Mouse (Mus musculus): ENCODE data around the gene Foxm1.

Gene Foxm1

GRCm38 (mm10) chr6:128362381-128363006, at the start of gene Foxm1, which contains the start of gene Rhno1:
TSS of gene Foxm1 (plus strand) at chr6:128362967.
TSS of gene Rhno1 (minus strand) at chr6:128362911.
- DNase-seq (ENCODE audit: low read depth, low spot score) = peak; percentile 68

DNA sequence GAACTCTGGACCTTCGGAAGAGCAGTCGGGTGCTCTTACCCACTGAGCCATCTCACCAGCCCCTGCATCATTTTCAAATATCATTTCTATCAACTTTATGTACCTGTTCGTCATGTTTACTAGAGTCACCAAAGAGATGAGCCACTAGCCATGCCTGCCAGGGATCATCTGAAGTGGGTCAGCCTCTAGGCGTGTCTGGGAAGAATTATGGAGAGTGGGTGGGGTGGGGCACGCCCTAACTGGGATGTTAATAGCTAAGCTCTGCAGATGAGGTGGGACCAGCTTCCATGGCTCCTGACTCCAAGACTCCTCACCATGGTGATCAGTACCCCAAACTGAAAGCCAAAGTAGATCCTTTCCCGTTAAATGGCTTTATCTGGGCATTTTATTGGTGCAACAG, 48.0 kb upstream of the Foxm1 start:
- DNase-seq (ENCODE audit: low read depth, low spot score) = no peak

DNA sequence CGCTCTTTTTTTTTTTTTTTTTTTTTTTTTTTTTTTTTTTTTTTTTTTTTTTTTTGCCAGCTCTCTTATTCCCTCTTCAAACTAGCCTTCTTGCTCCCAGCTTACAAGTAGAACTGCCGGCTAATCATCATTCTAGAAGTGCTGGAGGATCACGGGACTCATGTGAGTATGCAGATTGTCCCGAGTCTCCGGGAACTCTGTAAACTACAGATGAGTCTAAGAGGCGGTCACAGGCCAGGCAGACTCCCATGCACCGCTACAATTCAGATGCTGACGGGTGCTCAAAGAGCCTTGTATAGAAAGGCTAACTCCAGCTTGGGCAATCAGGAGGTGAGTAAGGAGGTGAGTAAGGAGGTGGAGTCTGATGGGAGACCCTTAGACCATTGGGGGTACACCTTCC, 47.2 kb upstream of the Foxm1 start:
- no peak for DNase-seq (ENCODE audit: low read depth, low spot score)

DNA sequence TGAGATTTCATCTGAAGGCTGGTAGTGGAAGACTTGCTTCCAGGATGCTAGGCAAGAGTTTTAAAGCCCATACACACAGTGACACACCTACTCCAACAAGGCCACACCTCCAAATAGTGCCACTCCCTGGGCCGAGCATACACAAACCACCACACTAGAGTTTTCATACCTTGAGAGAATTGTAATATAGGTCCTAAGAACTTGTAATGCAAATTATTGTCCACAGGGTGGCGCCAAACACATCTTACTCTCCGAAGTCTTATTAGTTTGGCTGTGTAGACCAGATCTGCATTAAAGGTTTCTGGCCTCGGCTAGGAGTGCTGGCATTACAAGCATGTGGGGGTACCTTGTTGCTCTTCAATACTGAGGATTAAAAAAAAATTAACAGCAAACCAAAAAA, 44.5 kb upstream of the Foxm1 start:
- peak; percentile 72 for DNase-seq (ENCODE audit: low read depth, low spot score)

DNA sequence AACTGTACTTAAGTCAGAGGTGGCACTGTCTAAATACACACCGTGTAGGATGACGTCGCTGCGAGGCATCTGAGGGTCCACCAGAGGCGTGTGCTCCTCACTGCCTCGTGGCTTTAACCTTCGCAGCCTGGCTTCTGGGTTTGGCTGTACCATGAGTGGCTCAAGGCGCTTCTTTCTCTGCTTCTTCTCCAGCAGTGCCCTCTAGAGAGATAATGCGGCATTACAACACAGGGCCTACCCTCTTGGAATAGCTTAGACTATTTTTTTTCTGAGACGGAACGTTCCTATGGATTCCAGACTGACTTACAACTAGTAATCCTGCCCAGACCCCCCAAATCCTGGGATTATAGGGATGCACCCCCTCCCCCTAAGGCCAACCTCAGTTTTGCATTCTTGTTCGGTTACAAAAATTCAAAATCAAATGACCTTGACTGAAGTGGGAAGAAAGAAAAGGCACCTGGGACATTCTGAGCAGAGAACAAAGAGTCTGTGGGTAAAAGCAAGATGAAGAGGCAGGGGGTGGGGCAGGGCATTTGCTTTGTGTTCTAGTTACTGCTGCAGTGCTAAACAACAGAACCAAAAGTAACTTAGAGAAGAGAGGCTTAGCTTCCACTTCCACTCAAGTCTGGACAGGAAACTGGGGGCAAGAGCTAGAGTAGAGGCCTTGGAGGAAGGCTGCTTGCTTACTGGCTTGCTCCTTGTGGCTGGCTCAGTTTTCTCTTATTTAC, 28.2 kb upstream of the Foxm1 start:
- DNase-seq (ENCODE audit: low read depth, low spot score) = peak; percentile 87

GRCm38 (mm10) chr6:128337467-128337866, 25.3 kb upstream of the Foxm1 start:
- no peak for DNase-seq (ENCODE audit: low read depth, low spot score)

DNA sequence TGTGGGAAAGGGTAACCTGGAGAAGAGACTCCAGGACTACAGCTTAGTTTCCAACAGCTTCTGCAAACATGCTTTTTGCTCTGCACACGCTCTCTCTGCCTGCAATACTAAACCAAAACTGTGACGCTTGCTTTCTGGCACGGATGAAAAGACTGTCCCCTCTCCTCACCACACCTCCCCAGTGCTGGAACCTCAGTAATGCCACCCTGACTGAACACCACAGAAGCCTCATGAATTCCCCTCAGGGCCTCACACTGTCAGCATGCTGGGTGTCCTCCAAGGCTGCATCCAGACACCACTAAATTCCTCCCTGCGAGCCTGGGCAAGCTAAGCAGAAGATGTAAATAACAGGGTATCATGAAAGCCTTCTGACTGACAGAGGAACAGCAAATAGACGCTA, 23.9 kb upstream of the Foxm1 start:
- DNase-seq (ENCODE audit: low read depth, low spot score) = no peak

GRCm38 (mm10) chr6:128341956-128342723, 20.6 kb upstream of the Foxm1 start:
- no peak for DNase-seq (ENCODE audit: low read depth, low spot score)

DNA sequence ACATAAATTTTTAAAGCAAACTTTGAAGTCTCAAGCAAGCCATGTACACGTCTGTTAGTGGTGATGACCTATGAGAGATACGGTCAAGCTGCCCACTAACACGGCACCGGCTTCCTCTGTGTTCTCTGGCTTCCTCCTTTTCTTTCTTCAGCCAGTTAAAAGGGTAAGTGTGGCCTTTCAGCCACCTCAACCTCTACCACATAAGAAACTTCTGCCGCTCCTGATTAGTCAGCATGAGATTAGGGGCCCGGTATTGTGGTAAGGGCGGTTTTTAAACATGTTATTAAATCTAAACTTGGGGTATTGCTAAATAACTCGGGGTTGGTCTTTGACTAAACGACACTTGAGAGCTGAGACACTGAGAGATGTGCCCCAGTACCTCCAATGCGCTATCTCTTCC, 17.1 kb upstream of the Foxm1 start:
- DNase-seq (ENCODE audit: low read depth, low spot score) = no peak

DNA sequence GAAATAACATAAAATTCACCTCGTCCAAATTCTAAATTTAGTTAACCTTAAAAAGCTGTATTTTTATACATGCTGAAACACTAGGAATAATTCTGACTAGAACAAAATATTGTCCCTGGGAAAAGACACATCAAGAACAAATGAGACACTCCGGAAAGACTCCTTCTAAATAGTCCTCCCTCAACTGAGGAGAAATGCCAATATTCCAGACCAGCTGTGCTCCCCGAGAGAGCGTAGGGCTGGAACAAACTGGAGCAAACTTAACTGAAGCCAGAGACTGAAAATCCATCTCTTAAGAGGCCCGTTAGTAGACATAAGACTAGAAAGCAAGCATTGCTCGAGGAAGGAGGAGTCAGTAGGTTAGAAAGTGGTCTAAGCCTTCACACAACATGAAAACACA, 16.0 kb upstream of the Foxm1 start:
- no peak for DNase-seq (ENCODE audit: low read depth, low spot score)

DNA sequence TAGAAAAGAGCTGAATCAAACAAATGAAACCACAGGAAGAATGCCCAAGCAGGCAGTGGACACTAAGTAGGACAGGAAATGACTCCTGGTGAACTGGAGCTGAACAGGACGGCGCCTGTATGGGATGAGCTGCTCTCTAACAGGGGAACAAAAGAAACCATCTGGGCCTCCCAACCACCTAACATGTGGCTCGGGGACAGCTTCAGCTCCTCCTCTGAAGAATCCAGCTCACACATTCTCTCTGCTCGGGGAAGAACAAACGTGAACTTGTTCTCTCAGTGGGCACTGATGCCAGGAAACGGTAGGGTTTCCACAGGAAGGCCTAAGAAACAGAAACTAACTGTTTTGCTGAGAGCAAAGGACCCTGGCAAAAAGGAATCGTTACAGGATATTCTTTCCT, 13.1 kb upstream of the Foxm1 start:
- no peak for DNase-seq (ENCODE audit: low read depth, low spot score)

DNA sequence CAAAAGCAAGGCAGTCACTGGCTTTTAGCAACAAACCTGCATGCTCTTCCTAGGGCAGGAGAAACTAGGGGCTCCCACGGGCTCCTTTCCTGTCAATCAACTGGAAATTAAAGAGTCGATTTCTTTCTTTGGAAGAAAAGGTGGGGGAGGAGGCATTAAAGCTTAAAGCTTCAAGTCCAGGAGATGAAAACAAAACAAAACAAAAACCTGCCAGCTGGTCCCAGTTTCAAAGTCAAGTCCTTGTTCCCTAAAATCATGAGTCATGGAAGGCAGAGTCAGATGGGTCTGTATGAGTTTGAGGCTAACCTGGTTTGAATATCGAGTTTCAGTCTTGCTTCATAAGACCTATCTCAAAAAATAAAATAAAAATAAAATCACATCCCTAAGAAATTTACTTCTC, 8.6 kb upstream of the Foxm1 start:
- DNase-seq (ENCODE audit: low read depth, low spot score) = no peak

DNA sequence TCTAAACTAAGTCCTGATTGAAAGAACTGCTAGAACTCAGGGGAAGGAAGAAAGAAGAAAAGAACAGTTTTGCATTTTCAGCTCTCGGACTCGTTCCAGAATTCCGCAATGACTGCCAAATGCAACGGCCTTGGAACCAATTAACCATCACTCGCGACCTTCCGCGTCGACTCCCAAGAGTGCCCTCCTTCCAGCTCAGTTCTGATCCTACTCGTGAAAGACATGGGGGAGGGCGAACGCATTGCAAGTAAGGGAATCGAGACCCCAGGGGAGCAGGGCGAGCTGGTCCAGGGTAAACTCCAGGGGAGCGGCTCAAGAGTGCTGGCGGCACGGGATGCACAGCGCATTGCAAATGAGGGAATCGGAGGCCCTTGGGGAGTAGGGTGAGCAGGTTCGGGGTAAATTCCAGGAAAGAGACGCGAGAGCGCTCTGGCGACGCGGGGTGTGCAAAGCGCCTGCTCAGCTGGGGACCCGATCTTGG, 7.5 kb upstream of the Foxm1 start:
- DNase-seq (ENCODE audit: low read depth, low spot score) = no peak

- peak; percentile 94 for DNase-seq (ENCODE audit: low read depth, low spot score)
Observed at GRCm38 (mm10) chr6:128355726-128356416, 6.9 kb upstream of the Foxm1 start, which contains the start of gene Tulp3. TSS of gene Tulp3 (minus strand) at chr6:128355851.

GRCm38 (mm10) chr6:128358999-128359398, 3.8 kb upstream of the Foxm1 start:
- DNase-seq (ENCODE audit: low read depth, low spot score) = no peak

DNA sequence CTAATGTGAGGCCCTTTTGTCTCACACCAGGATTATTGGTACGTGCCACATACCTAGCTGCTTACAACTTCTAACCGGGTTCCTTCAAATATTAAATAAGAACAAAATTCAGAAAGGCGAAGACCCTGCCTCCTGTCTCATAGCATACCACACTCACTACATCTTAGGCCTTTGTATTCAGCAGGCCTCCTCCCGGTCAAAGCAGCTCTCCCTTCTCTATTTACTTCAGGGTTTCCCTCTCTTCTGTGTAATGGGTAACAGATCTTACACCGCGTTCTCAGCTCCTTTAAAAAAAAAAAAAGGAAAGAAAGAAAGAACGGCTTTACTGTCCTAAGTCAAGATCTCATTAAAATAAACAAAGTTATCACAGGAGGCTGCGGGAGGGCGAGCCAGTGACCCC, 866 bp upstream of the Foxm1 start:
- DNase-seq (ENCODE audit: low read depth, low spot score) = no peak

- DNase-seq (ENCODE audit: low read depth, low spot score) = no peak
Observed at GRCm38 (mm10) chr6:128363007-128363825, 449 bp downstream of the Foxm1 start.

DNA sequence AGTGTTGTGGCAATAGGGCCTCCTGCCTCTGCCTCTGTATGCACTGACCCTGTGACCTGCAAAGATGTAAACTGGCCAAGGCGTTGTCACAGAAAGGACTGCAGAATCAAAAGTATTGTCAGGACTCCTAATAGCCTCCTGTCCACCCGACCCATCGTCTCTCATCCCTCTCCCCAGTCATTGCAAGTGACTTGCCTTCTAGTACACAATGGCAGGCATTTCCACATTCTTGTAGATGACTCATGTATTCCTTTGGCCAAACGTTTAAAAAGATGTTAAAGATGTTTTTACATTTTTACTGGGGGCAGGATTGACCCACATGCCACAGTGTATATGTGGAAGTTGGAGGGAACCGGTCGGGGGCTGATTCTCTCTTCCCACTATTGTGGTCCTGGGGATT, 2.0 kb downstream of the Foxm1 start:
- no peak for DNase-seq (ENCODE audit: low read depth, low spot score)

- no peak for DNase-seq (ENCODE audit: low read depth, low spot score)
Observed at GRCm38 (mm10) chr6:128366466-128366865, 3.7 kb downstream of the Foxm1 start.

- DNase-seq (ENCODE audit: low read depth, low spot score) = no peak
Observed at GRCm38 (mm10) chr6:128370040-128370439, 7.3 kb downstream of the Foxm1 start.

DNA sequence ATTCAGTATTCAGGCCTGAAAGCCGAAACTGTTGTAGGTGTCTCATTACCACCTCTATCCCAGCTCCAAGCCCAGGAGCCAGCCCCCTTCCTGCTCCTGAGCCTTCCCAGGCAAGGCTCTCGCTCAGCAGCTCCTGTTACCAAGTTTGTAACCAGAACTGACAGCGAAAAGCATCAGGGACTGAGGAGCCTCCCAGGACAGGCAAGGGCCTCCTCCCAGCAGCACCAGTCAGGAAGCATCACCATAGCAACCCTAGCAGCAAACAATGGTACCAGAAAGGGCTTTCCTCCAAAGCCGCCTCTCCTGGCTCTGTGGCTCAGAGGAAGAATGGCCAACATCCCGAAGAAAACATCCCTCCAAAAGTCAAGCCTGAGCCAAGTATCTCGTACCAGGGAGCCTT, 12.4 kb downstream of the Foxm1 start, which contains the start of the genes Tex52 and Gm44596:
Gene Tex52, plus strand, starts transcription at position 265 of the 400 bp plus-strand sequence.
Gene Gm44596, plus strand, starts transcription at position 312 of the 400 bp plus-strand sequence.
- DNase-seq (ENCODE audit: low read depth, low spot score) = no peak

Measured in WW6 (cell line).